Mouse (Mus musculus) embryonic fibroblast, embryonic 13.5 days (primary cell): Measurements from ENCODE around the gene Galr2.

Source experiments
- CTCF ChIP-seq: IDR thresholded peaks from 2 replicates; pipeline ENCODE4 v1.5.1; 2011; ENCODE audit warnings: mild to moderate bottlenecking, control low read depth, low read length, moderate library complexity, borderline replicate concordance; ENCODE audit not compliant: insufficient read depth
- POLR2A ChIP-seq: IDR thresholded peaks from 2 replicates; pipeline ENCODE4 v1.6.1; 2011; ENCODE audit warnings: low read depth, mild to moderate bottlenecking, control low read depth, low read length, moderate library complexity

DNA sequence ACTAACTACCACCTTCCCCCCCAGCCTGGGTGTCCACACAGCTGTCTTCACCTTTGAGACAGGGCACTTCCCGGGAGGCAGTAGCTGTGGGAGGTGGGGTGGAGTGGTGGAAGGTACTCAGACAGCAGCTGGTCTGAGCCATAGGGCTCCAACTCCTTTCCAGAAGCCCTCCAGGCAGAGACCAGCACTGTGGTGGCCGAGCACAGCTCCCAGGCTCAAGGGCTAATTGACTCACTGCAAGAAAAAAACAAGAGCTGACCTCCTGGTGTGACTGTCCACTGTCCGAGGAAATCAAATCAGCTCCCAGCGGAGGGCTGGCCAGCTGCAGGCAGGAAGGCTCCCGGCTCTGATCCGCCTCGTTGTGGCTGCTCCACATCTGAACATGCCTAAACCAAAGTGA lies 40.9 kb upstream of the Galr2 start:
- no peak for TF ChIP-seq CTCF
- no peak for TF ChIP-seq POLR2A
